Comparison of ENCODE assay signal across 25 mouse cellular contexts in the genomic region with DNA sequence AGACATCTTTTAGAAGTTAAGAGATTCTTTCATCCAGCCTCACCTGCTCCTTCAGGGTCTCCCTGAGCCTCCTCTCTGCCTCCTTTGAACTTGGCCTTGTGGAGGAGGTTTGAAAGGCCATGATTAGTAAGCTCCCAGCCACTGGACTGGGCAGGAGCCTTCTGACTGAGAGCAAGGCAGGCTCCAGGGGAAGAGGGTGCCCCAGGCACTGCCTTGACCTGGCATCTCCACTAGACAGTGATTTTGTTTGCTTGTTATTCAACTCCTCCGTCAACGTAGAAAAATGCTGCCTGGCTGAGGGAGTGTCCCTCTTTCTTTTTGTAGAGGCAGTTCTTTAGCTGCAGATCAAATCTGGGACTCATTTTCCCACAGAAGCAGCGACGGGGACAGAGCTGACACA. TPM values are rescaled to one million over a fixed set of nuclear protein-coding genes. Genes with fewer than 3 reads are reported as not detected.
DNase-seq lines count a peak whose midpoint lies in the region.
"Had no signal": no experiment of that assay in that cellular context is flagged by ENCODE, and none has a peak within 500 bp of the region (broad histone marks: within the 10 kb centered on the region; RNA-seq: fewer than 3 reads in every experiment).

No protein-coding gene starts in this region.

- WGBS in limb, embryonic 10.5 days = 73% methylated on average over 4 of the region's 4 CpGs

- H3K27ac ChIP-seq in limb, embryonic 10.5 days = 0 out of 2 replicates have a peak overlapping the region, but pooled peaks have one; percentile 10
- H3K27ac ChIP-seq: forebrain, embryonic 12.5 days; forebrain, embryonic 15.5 days; heart, embryonic 15.5 days; hindbrain, embryonic 10.5 days; hindbrain, embryonic 13.5 days; intestine, embryonic 15.5 days had no signal

- no peaks in the 10 kb centered on the region for H3K27me3 ChIP-seq in limb, embryonic 10.5 days (ENCODE audit: low read depth, poor library complexity, severe bottlenecking)
- H3K27me3 ChIP-seq: forebrain, embryonic 12.5 days; forebrain, embryonic 15.5 days; heart, embryonic 12.5 days; heart, embryonic 15.5 days; hindbrain, embryonic 13.5 days; intestine, embryonic 15.5 days had no signal

- DNase-seq in adrenal gland, adult (ENCODE audit: inconsistent age in 2 of 2, low spot score in 1 of 2) = peak; percentile 70 to 87
- DNase-seq in adrenal gland, postnatal 4 days (ENCODE audit: low spot score in 2 of 2) = no peak
- DNase-seq in adrenal gland, postnatal 14 days = peak; percentile 64
- no peak for DNase-seq in adrenal gland, adult 18-20 months (ENCODE audit: low spot score in 2 of 2)
- no peak for DNase-seq in limb, embryonic 10.5 days (ENCODE audit: low spot score)
- no peak for DNase-seq in ovary, postnatal 14 days (ENCODE audit: low spot score)
- DNase-seq in cerebellum, postnatal 10 days = no peak
- DNase-seq in lung, adult 18-20 months = no peak
- DNase-seq: cerebellum, adult 11-12 months; cerebellum, adult 8-10 months; cerebellum, postnatal 14 days; embryo, embryonic 11 days; gastrocnemius, postnatal 25 days; heart, adult 18-20 months; heart, postnatal 10 days; heart, postnatal 36 days; kidney, adult 11 months had no signal

- H3K36me3 ChIP-seq in limb, embryonic 10.5 days = no peaks in the 10 kb centered on the region
- H3K36me3 ChIP-seq: forebrain, embryonic 12.5 days; forebrain, embryonic 15.5 days; heart, embryonic 12.5 days; heart, embryonic 15.5 days; hindbrain, embryonic 10.5 days; hindbrain, embryonic 13.5 days; intestine, embryonic 15.5 days had no signal

- H3K4me1 ChIP-seq in limb, embryonic 10.5 days = peaks cover 27% of the 10 kb centered on the region
- H3K4me1 ChIP-seq: forebrain, embryonic 12.5 days; forebrain, embryonic 15.5 days; hindbrain, embryonic 13.5 days had no signal

- no peak overlapping the region for H3K4me3 ChIP-seq in limb, embryonic 10.5 days
- H3K4me3 ChIP-seq: erythroblast, embryonic 14.5 days; forebrain, embryonic 12.5 days; forebrain, embryonic 15.5 days; heart, embryonic 12.5 days; heart, embryonic 15.5 days; hindbrain, embryonic 10.5 days; hindbrain, embryonic 13.5 days; intestine, embryonic 15.5 days had no signal

- H3K9me3 ChIP-seq in limb, embryonic 10.5 days (replicated peaks) = no peaks in the 10 kb centered on the region
- H3K9me3 ChIP-seq: forebrain, embryonic 12.5 days; forebrain, embryonic 15.5 days; heart, embryonic 12.5 days; heart, embryonic 15.5 days; hindbrain, embryonic 10.5 days; hindbrain, embryonic 13.5 days; intestine, embryonic 15.5 days had no signal

RNA-seq across cellular contexts. Expression of a gene that starts 9.0 kb away (rescaled TPM):
- 100 to 1,000 TPM; 195 to 200 TPM for total RNA-seq in adrenal gland, postnatal 4 days (2021)
- 139 and 144 TPM in 2 replicates for total RNA-seq in adrenal gland, postnatal 14 days (2021)
- 100 to 1,000 TPM in 1 of 2 experiments, 10 to 100 TPM in 1; 81.9 to 153 TPM for total RNA-seq in adrenal gland, adult 18-20 months (2021)
- polyA plus RNA-seq in limb, embryonic 10.5 days (2016; fragmentation: Nextera tagmentation; extraction: Ambion mirVana) = 47.5 and 59.2 TPM in 2 replicates

Comparison
In these comparisons a context has a peak if more than half of its experiments do, and no peak if none do; other contexts are left out.
1. DNase-seq: peak in adrenal gland, adult (2 of 2) and adrenal gland, postnatal 14 days (single experiment); none in adrenal gland, postnatal 4 days (0 of 2), adrenal gland, adult 18-20 months (0 of 2), limb, embryonic 10.5 days (single experiment), ovary, postnatal 14 days (single experiment), cerebellum, postnatal 10 days (0 of 2) and lung, adult 18-20 months (0 of 2).